Mouse (Mus musculus) myocyte (in vitro differentiated cells): ENCODE data around the gene Edc3.

ENCODE experiments used
- CEBPB ChIP-seq: IDR thresholded peaks from 2 replicates; pipeline ENCODE4 v1.6.1; 2011; ENCODE audit warnings: mild to moderate bottlenecking, moderate library complexity; ENCODE audit not compliant: poor library complexity, insufficient read depth, severe bottlenecking
- POLR2A ChIP-seq: IDR thresholded peaks from one replicate; pipeline ENCODE4 v1.6.1; 2011; ENCODE audit warnings: low read depth, mild to moderate bottlenecking, control low read depth, moderate library complexity; ENCODE audit not compliant: insufficient read length

GRCm38 (mm10) chr9:57764974-57765363, 56.6 kb downstream of the Edc3 start:
- peak; percentile 81 for TF ChIP-seq POLR2A
- TF ChIP-seq CEBPB, result no peak
